Mouse (Mus musculus) liver, adult (tissue): Measurements from ENCODE around the gene Wdr54.

Source experiments
- GATA4 ChIP-seq: IDR thresholded peaks from 2 replicates; pipeline ENCODE4 v1.6.1; 2014; ENCODE audit warnings: mild to moderate bottlenecking, low read length; ENCODE audit not compliant: insufficient replicate concordance

Wdr54 gene

DNA sequence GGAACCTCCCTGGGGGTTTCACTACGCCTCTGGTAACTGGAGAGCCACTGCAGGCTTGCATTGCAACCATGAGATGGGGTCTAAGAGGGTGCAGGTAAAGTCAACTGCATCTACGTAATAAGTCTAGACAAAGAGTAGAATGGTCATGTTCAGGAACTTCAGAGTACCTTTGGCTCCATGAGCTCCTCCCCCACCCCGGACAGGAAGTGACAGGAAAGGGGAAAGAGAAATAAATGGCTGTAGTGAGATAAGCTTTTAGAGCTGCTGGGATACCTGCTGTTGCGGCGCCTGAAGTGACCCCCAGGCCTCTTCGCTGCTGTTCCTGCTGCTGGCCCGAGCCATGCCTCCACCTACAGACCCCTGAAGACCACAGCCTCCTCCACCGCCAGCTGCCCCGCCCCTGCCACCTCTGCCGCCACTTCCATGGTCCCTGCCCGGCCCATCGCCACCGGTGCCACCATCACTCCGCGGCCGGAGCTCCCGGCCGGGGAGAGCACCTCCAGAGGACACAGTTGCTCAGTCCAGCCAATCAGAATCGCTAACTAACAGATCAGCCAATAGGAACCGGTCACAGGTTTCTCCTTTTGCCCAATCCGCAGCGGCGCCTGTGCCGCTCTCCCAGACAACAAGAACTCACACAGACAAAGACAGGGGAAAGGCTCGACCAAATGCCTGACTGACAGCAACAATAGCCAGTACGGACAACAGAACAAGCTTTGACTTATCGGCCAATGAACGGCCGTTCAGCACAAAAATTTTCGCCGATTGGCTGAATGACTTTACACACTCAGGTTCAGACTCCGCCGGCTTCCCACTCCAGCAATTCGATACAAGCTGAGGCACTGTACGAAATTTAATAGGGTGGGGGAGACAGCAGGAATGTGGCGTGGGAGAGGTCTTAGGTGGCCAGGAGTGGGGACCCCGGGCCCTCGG, 35.0 kb downstream of the Wdr54 start, which contains the start of gene Wbp1:
Gene Wbp1 (minus strand): TSS at position 630 of the 933 bp plus-strand sequence.
- TF ChIP-seq GATA4: no peak

DNA sequence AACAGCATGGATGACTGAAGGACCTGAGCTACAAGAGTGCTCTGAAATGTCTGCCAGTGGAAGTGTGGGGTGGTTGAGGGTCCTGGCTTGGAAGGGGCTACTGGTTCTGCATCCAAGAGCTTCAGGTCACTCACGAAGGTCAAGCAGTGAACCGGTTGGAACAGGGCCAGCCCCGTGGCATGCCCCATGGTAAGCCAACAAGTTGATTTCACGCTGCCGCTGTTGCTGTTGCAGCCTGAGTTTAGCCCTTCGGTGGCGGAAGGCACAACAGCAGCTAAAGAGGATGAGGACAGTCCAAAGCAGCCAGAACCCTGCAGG, 36.5 kb downstream of the Wdr54 start:
- TF ChIP-seq GATA4: no peak

DNA sequence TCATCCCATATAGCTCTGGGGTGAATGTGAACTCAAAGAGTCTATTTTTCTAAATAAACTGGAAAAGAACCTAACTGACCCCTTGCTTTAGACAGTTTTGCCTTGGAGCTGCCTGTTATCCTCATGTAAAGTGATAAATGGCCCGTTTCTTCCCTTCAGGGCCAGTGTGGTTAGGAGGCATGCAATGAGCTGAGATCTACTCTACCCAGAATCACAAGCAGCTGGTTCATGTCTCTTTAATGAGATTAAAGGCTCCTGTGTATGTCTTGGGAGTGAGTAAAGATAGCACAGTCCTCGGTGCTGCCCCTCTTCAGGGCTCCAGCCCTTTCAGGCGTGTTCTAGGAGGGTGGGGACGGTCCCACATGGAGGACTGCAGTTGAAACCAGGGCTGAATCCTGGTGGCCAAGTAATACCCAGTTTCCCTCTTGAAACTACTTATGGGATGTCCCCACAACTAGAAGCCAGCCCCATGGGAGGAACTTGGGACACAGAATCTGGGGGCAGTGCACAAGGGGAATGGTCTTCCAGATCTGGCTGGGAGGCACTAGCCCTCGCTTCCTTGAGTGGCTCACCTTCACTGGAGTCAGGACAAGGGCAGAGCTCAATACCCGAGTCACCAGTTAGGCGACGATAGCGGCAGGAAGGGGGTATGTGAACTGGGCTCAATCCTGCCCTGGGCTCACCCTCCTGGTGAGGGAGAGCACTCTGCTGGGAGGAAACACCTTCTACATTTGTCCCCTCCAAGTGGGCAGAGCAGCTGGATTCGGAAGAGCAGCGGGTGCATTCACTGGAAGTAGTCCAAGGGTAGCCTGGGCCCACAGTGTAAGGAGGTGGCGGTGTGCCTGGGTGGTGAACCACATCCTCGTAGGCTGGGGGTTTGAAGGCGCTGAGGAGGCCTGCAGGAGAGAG, 37.1 kb downstream of the Wdr54 start:
- no peak for TF ChIP-seq GATA4

DNA sequence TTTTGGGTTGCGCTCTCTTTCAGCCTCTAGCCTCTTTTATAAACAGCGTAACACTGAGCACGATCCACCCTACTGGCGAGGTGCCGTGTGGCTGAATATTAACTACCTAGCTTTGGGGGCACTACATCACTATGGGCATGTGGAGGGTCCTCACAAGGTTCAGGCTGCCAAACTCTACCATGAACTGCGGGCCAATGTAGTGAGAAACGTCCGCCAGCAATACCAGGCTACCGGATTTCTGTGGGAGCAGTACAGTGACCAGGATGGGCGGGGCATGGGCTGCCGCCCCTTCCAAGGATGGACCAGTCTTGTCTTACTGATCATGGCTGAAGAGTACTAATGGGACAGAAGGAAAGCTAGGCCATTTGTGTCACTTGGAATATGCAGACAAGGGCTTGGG, 37.8 kb downstream of the Wdr54 start:
- no peak for TF ChIP-seq GATA4

DNA sequence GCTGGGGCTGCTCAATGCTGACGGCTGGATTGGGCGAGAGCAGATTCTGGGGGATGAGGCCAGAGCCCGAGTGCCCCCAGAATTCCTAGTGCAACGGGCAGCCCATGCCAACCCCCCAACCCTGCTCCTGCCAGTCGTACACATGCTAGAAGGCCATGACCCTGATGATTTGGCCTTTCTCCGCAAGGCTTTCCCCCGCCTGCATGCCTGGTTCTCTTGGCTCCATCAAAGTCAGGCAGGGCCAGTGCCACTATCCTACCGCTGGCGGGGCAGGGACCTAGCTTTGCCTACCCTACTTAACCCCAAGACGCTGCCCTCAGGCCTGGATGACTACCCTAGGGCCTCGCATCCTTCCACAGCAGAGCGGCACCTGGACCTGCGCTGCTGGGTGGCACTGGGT, 38.6 kb downstream of the Wdr54 start:
- TF ChIP-seq GATA4: no peak

DNA sequence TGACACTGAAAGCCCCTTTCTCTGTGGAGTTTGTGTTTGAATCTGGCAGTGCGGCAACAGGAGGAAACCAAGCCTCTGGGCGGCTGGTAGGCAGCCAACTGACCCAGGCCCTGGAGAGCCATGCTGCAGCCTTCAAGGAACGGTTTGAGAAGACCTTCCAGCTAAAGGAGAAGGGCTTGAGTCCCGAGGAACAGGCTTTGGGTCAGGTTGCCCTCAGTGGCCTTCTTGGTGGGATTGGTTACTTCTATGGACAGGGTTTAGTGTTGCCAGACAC, 39.1 kb downstream of the Wdr54 start:
- TF ChIP-seq GATA4: no peak

DNA sequence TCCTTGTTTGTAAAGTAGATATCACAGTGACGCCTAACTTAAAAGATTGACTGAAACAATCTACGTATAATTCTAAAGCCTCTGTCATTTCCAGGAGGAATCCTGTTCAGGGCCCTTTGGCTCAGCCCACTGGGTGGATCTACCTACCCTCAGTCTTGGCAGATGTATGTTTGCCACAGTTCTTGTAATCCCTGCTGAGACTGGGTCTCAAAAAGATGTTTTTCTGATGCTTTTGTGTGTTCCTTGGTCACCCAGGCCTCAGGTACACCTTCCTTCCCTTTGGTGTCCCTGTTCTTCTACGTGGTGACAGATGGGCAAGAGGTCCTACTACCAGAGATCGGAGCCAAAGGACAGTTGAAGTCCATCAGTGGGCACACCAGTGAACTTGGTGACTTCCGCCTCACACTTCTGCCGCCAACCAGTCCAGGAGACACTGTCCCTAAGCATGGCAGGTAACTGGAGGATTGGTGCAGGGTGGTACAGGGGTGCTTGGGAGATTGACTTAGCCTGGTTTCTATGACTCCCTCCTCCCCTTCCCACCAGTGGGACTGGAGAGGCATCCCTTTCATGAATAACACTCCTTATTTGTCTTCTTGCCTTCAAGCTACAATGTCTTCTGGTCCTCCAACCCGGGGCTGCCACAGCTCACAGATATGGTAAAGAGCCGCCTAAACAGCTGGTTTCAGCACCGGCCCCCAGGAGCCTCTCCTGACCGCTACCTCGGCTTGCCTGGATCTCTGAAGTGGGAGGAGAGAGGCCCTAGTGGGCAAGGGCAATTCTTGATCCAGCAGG, 39.6 kb downstream of the Wdr54 start:
- no peak for TF ChIP-seq GATA4

DNA sequence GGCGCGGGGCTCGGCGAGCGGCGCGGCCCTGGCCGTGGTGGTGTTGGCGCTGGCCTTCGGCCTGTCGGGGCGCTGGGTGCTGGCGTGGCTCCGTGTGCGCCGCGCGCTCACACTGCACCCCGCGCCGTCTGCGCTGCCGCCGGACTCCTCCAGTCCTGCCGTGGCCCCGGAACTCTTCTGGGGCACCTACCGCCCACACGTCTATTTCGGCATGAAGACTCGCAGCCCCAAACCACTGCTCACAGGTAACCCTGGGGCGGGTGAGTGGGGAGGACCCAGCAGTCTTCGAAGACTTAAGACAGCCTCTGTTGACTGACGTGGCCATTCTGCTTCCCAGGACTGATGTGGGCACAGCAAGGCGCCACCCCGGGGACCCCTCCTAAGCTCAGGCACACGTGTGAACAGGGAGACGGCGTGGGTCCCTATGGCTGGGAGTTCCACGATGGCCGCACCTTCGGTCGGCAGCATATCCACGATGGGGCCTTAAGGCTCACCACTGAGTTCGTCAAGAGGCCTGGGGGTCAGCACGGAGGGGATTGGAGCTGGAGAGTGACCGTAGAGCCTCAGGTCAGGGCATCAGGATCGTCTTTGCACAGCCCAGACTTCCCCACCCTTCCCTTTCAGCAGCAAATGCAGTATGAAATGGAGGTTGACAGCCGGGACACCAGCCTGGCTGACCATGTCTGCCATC, 40.4 kb downstream of the Wdr54 start:
- no peak for TF ChIP-seq GATA4

DNA sequence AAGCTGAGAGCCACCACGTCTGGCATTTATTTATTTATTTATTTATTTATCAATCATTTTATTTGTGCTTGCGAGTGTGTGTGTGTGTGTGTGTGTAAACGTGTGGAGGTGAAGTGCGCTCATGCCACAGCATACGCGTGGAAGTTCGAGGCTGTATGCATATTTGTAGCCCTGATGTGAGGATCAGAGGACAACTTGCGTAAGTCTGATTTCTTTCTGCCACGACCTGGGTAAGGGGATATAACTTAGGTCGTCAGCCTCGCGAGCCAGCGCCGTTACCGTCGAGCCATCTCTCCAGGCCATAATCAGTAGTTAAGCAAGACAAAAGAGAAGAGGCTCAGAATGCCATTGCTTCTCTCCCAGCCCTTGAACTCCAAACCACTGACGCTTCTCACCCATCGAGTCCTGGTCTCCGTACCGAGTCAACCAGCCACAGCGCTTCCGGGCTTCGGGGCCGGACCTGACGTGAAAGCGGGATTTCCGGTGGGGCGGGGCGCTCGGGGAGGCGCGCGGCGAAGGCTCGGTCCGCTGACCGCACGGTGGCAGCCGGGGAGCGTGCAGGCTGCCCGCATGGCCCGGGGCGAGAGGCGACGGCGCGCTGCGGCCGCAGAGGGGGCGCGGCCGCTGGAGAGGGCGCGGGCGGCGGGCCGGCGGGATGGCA, 41.1 kb downstream of the Wdr54 start, which contains the start of gene Mogs:
Gene Mogs (plus strand): TSS at position 486 of the 661 bp plus-strand sequence.
- no peak; the same call in 1 of the 2 replicates for TF ChIP-seq GATA4

DNA sequence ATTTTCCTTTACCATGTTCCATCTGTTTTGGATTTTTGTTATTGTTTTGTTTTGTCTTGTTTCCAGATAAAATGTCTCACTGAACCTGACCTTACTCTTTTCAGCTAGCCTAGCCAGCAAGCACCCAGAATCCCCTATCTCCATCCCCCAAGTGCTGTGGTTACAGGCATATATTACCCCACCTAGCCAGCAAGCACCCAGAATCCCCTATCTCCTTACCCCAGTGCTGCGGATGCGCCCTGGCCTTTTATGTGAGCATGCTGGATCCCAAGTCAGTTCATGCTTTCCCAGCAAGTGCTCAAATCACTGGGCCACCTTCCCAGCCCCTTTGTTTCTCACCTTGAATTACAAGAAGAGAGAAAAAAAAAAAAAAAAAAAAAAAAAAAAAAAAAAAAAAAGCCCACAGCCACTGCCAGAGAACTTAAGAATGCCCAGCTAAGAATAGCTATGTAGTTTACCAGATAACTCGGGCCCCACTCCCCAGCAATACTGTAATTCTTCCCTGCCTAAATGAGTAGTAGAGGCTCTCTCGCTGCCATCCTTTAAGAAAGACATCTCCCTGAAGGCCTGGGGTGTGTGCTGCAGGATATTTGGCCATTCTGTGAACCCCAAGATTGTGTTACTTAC, 44.6 kb downstream of the Wdr54 start:
- no peak for TF ChIP-seq GATA4

DNA sequence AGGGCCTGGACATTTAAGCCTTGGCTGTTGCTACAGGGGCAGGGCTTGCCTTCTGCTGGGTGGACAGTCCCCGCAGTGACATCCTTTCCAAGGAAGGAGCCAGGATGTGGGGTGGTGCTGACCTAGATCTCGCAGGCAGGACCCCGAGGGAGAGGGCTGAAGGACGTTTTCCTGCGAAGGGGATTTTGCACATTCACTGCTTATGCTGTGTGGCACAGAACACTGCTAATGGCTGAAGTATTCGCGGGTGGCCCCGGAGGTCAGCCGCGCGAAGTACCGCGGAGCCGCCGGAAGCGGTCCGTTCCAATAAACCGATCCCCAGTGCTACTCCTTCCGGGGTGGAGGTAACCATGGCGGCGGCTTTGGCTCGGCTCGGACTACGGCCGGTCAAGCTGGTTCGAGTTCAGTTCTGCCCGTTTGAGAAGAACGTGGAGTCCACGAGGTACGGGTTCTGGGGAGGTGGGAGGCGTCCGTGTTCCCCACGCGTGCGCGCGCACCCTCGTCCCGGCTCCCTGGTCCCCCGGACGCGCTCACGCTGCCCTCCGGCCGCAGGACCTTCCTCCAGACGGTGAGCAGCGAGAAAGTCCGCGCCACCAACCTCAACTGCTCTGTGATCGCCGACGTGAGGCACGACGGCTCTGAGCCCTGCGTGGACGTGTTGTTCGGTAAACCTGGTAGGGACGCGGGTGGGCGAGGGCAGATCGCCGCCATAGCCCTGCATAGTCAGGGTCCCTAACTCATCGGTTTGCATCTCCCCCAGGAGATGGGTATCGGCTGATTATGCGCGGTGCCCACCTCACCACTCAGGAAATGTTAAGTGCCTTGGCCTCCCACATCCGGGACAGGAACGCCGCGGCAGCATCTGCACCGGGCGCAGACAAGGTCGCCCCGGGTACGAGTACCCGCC, 47.2 kb downstream of the Wdr54 start, which contains the start of gene Mrpl53:
Gene Mrpl53 (plus strand): TSS at position 279 of the 907 bp plus-strand sequence.
- TF ChIP-seq GATA4: peak; percentile 4; the same call in 1 of the 2 replicates

DNA sequence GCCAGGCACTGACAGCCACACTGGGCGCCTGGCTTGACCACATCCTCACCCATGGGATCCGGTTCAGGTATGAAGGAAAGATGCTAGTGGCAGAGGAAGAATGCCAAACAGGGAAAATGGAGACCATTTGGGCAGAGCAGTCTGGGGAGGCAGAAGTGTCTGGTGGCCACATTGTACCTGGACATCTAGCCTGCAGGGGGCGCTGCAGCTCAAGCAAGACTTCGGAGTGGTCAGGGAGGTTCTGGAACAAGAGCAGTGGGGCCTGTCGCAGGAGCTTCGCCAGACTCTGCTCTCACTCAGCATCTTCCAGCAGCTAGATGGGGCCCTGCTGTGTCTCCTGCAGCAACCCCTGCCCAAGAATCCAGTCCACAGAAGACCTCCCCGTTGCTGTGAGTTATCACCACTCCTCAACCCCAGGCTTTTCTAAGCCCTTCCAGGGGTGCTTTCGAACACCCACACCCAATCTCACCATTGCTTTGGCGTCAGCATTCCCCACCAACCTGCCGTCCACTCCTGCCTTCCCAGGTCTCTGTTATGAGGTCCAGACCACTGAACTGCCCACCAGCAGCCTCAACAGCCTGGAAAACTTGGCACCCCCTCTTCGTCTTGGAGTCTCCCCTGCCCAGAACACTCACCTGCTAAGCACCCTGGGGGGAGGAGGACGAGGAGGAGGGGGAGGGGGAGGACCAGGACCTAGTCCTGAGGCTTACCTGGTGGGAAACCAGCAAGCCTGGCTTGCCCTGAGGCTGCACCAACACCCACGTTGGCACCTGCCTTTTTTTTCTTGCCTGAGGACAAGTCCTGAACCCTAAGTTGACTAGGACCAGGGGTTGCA, 48.4 kb downstream of the Wdr54 start:
- no peak for TF ChIP-seq GATA4
